In the genomic region with DNA sequence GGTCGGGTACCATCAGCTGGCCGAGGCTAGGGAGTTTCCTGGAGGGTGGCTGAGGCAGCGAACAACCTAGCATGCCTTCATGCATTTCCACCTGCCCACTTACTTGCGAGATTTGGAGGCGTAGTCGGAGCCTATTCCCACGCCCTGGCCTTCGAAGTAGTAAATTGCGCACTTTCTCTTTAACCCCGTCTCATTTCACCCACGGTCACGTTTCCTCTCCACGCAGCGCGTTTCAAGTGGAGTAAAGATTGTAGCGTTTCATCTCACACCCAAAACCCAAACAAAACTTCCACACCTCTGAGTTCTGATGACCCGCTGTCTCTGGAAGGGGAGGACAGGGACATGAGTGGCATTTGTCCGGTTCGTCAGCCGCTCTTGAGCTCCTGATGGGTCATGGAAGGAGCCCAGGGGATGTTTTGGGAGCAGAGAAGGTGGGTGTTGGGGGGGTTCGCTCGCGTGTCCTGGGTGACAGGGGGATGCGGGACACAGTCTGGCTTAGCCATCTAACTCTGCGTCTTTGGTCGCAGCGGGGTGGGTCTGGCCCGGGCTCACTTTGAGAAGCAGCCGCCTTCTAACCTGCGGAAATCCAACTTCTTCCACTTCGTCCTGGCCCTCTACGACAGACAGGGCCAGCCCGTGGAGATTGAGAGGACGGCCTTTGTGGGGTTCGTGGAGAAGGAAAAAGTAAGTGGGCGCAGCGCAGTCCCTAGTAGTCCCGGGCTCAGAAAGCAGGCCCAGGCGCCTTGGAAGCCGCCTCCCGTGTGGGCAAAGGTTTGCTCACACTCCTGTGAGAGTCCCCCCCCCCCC, we compare ENCODE assay signal across 8 mouse cellular contexts. TPM values are rescaled to one million over a fixed set of nuclear protein-coding genes. Genes with fewer than 3 reads are reported as not detected.
DNase-seq lines count a peak whose midpoint lies in the region; ATAC-seq and TF ChIP-seq lines count a peak whose summit lies in the region.

No protein-coding gene starts in this region.

- no peaks in the 10 kb centered on the region for H3K9me3 ChIP-seq in hindbrain, embryonic 12.5 days (replicated peaks)
- no peaks in the 10 kb centered on the region for H3K9me3 ChIP-seq in midbrain, embryonic 12.5 days

- peak overlapping the region; percentile 90 for H3K9ac ChIP-seq in hindbrain, embryonic 12.5 days
- H3K9ac ChIP-seq in midbrain, embryonic 12.5 days (replicated peaks) = peak overlapping the region; percentile 83

- DNase-seq in adrenal gland, adult 2 months = peak; percentile 25
- DNase-seq in adrenal gland, postnatal 4 days (ENCODE audit: low spot score in 2 of 2) = no peak
- peak; percentile 15 for DNase-seq in A20 (ENCODE audit: low read depth, low spot score)
- DNase-seq in urinary bladder, adult 18-20 months (ENCODE audit: low spot score in 2 of 2) = no peak
- no peak for DNase-seq in frontal cortex, postnatal 10 days (ENCODE audit: low spot score in 2 of 2)

- peak; percentile 21; the same call in 1 of the 2 replicates for TF ChIP-seq POLR2A in embryonic fibroblast, embryonic 13.5 days (IDR thresholded peaks at IDR 0.05; ENCODE audit: low read depth, low read length)

- H3K4me3 ChIP-seq in embryonic fibroblast, embryonic 13.5 days (ENCODE audit: insufficient read depth, low read length) = peak overlapping the region; percentile 47
- peak overlapping the region; percentile 74 for H3K4me3 ChIP-seq in hindbrain, embryonic 12.5 days
- H3K4me3 ChIP-seq in midbrain, embryonic 12.5 days = peak overlapping the region; percentile 63

- H3K36me3 ChIP-seq in hindbrain, embryonic 12.5 days = no peaks in the 10 kb centered on the region
- H3K36me3 ChIP-seq in midbrain, embryonic 12.5 days = no peaks in the 10 kb centered on the region

- H3K27me3 ChIP-seq in hindbrain, embryonic 12.5 days = peaks cover 25% of the 10 kb centered on the region
- H3K27me3 ChIP-seq in midbrain, embryonic 12.5 days = peaks cover 47% of the 10 kb centered on the region

- H3K27ac ChIP-seq in embryonic fibroblast, embryonic 13.5 days (ENCODE audit: insufficient read depth, low read length) = no peak overlapping the region
- peak overlapping the region; percentile 92 for H3K27ac ChIP-seq in hindbrain, embryonic 12.5 days
- peak overlapping the region; percentile 69 for H3K27ac ChIP-seq in midbrain, embryonic 12.5 days (replicated peaks)

- WGBS in hindbrain, embryonic 12.5 days = 4% methylated on average over 41 of the region's 41 CpGs
- 2% methylated on average over 39 of the region's 41 CpGs for WGBS in midbrain, embryonic 12.5 days

- TF ChIP-seq CTCF in embryonic fibroblast, embryonic 13.5 days (IDR thresholded peaks at IDR 0.05; ENCODE audit: borderline replicate concordance, insufficient read depth, low read length) = no peak

- peak overlapping the region; percentile 86 for H3K4me2 ChIP-seq in hindbrain, embryonic 12.5 days (replicated peaks)
- peak overlapping the region; percentile 86 for H3K4me2 ChIP-seq in midbrain, embryonic 12.5 days (replicated peaks)

- peaks cover 2% of the 10 kb centered on the region; the same call in 1 of the 2 replicates for H3K4me1 ChIP-seq in embryonic fibroblast, embryonic 13.5 days (ENCODE audit: control insufficient read depth, insufficient read depth, low read length)
- H3K4me1 ChIP-seq in hindbrain, embryonic 12.5 days = peaks cover 42% of the 10 kb centered on the region
- peaks cover 29% of the 10 kb centered on the region; the same call in 1 of the 2 replicates for H3K4me1 ChIP-seq in midbrain, embryonic 12.5 days

- ATAC-seq in hindbrain, embryonic 12.5 days (ENCODE audit: low FRiP score) = no peak
- ATAC-seq in midbrain, embryonic 12.5 days (ENCODE audit: low FRiP score, low read depth) = no peak

RNA-seq across cellular contexts. Expression of gene Ebf1, which starts 3.0 kb away (rescaled TPM):
- total RNA-seq in adrenal gland, adult 2 months (2021) = 10 to 100 TPM; 25.3 to 37.0 TPM
- 13.8 and 16.9 TPM in 2 replicates for polyA plus RNA-seq in adrenal gland, adult 2 months (2012; rRNA removed)
- 10 to 100 TPM; 32.5 to 36.8 TPM for total RNA-seq in adrenal gland, postnatal 4 days (2021)
- 26.9 and 55.9 TPM in 2 replicates for polyA plus RNA-seq in embryonic fibroblast, embryonic 13.5 days (2011; ENCODE audit: insufficient read length, low read depth, missing spikeins)
- 111 and 122 TPM in 2 replicates for polyA plus RNA-seq in hindbrain, embryonic 12.5 days (2016; fragmentation: Nextera tagmentation; extraction: Ambion mirVana)
- 89.4 and 89.6 TPM in 2 replicates for polyA plus RNA-seq in midbrain, embryonic 12.5 days (2016; fragmentation: Nextera tagmentation; extraction: Ambion mirVana)

Comparison
In these comparisons a context has a peak if more than half of its experiments do, and no peak if none do; other contexts are left out.
1. DNase-seq: peak in adrenal gland, adult 2 months (single experiment) and A20 (single experiment); none in adrenal gland, postnatal 4 days (0 of 2), urinary bladder, adult 18-20 months (0 of 2) and frontal cortex, postnatal 10 days (0 of 2).
2. Peak in every context shown above with its lines, with median percentiles within 50 percentile points of each other: H3K4me3 ChIP-seq.